Mouse (Mus musculus) limb, embryonic 15.5 days (tissue): ENCODE measurements around the gene Lenep. TPM values are rescaled to one million over a fixed set of nuclear protein-coding genes. Genes with fewer than 3 reads are reported as not detected.

ENCODE experiments used
- ATAC-seq: fragments of 200-750 bp; cut with Nextera tagmentation; 2 replicates; pipeline ENCODE4 v1.8.0; 2017; ENCODE audit warnings: low read depth, moderate TSS enrichment; ENCODE audit not compliant: insufficient number of reproducible peaks, low FRiP score, low TSS enrichment
- H3K27ac ChIP-seq: fragments of 300-500 bp; sonication (generic); 2 replicates; pipeline ENCODE4 v1.5.1; 2015; ENCODE audit warnings: moderate library complexity, mild to moderate bottlenecking, inconsistent platforms
- H3K27me3 ChIP-seq: fragments of 300-500 bp; sonication (generic); 2 replicates; pipeline ENCODE4 v1.6.1; 2015; ENCODE audit warnings: inconsistent platforms
- H3K36me3 ChIP-seq: fragments of 300-500 bp; sonication (generic); 2 replicates; pipeline ENCODE4 v1.6.1; 2015; ENCODE audit warnings: inconsistent platforms
- H3K4me1 ChIP-seq: fragments of 300-500 bp; sonication (generic); 2 replicates; pipeline ENCODE4 v1.6.1; 2015; ENCODE audit warnings: inconsistent platforms
- H3K4me2 ChIP-seq: fragments of 300-500 bp; sonication (generic); 2 replicates; pipeline ENCODE4 v1.6.1; 2015; ENCODE audit warnings: mild to moderate bottlenecking, inconsistent platforms
- H3K4me3 ChIP-seq: fragments of 300-500 bp; sonication (generic); 2 replicates; pipeline ENCODE4 v1.5.1; 2015; ENCODE audit warnings: mild to moderate bottlenecking, inconsistent platforms
- H3K9ac ChIP-seq: fragments of 300-500 bp; sonication (generic); 2 replicates; pipeline ENCODE4 v1.6.1; 2015; ENCODE audit warnings: inconsistent platforms
- H3K9me3 ChIP-seq: fragments of 300-500 bp; sonication (generic); 2 replicates; pipeline ENCODE4 v1.6.1; 2016; ENCODE audit warnings: inconsistent platforms
- WGBS: fragments of 180-500 bp; shearing (Covaris S2); methylation state at CpG from one replicate; pipeline ENCODE4 v1.1.7; 2015; 5-methylcytosine and 5-hydroxymethylcytosine counted together
- polyA plus RNA-seq: library from polyadenylated mRNA; unstranded; fragments of >200 nt; fragmentation: Nextera tagmentation; extraction: Ambion mirVana; gene quantifications from 2 replicates; pipeline ENCODE4 v1.2.1, GENCODE M21; 2015

Gene Lenep
- polyA plus RNA-seq, 1 experiment from 2014 or later, result not detected

- Histone ChIP-seq H3K9me3 (no peaks in the 10 kb centered on the region), H3K27me3 (0 out of 2 replicates have a peak, but pooled peaks cover 3% of the 10 kb centered on the region), H3K9ac (no peak overlapping the region), H3K4me2 (peak overlapping the region; percentile 98; the same call in 1 of the 2 replicates), H3K27ac (0 out of 2 replicates have a peak overlapping the region, but pooled peaks have one; percentile 3), H3K4me3 (peak overlapping the region; percentile 57; the same call in 1 of the 2 replicates), H3K4me1 (peaks cover 77% of the 10 kb centered on the region), H3K36me3 (no peaks in the 10 kb centered on the region)
- ATAC-seq, result no peak
- WGBS, result 41% methylated on average over 5 of the region's 5 CpGs
Measured at GRCm38 (mm10) chr3:89390111-89390515, 12.5 kb downstream of the Lenep start.

GRCm38 (mm10) chr3:89388901-89389740, 13.5 kb downstream of the Lenep start:
- H3K36me3 ChIP-seq, result no peaks in the 10 kb centered on the region
- H3K4me1 ChIP-seq, result peaks cover 77% of the 10 kb centered on the region
- peak overlapping the region; percentile 73; the same call in 1 of the 2 replicates for H3K27ac ChIP-seq
- 44% methylated on average over 6 of the region's 6 CpGs for WGBS
- no peak overlapping the region for H3K4me3 ChIP-seq
- no peaks in the 10 kb centered on the region for H3K9me3 ChIP-seq
- ATAC-seq, result no peak
- no peak overlapping the region for H3K4me2 ChIP-seq
- H3K27me3 ChIP-seq, result 0 out of 2 replicates have a peak, but pooled peaks cover 3% of the 10 kb centered on the region
- no peak overlapping the region for H3K9ac ChIP-seq

GRCm38 (mm10) chr3:89388134-89388881, 14.3 kb downstream of the Lenep start:
- Histone ChIP-seq H3K9ac (no peak overlapping the region), H3K9me3 (no peaks in the 10 kb centered on the region), H3K4me3 (no peak overlapping the region), H3K4me1 (peaks cover 73% of the 10 kb centered on the region), H3K27me3 (0 out of 2 replicates have a peak, but pooled peaks cover 3% of the 10 kb centered on the region), H3K36me3 (no peaks in the 10 kb centered on the region), H3K27ac (peak overlapping the region; percentile 73), H3K4me2 (no peak overlapping the region)
- ATAC-seq, result no peak
- WGBS, result 60% methylated on average over 11 of the region's 11 CpGs

GRCm38 (mm10) chr3:89387632-89388031, 15.0 kb downstream of the Lenep start:
- H3K9me3 ChIP-seq, result no peaks in the 10 kb centered on the region
- 74% methylated on average over 11 of the region's 11 CpGs for WGBS
- H3K4me3 ChIP-seq, result peak overlapping the region; percentile 7; the same call in 1 of the 2 replicates
- H3K4me2 ChIP-seq, result 0 out of 2 replicates have a peak overlapping the region, but pooled peaks have one; percentile 31
- H3K27me3 ChIP-seq, result 0 out of 2 replicates have a peak, but pooled peaks cover 3% of the 10 kb centered on the region
- no peak overlapping the region; the same call in 1 of the 2 replicates for H3K27ac ChIP-seq
- no peaks in the 10 kb centered on the region for H3K36me3 ChIP-seq
- no peak for ATAC-seq
- H3K4me1 ChIP-seq, result peaks cover 69% of the 10 kb centered on the region
- H3K9ac ChIP-seq, result no peak overlapping the region

GRCm38 (mm10) chr3:89386438-89387420, 15.9 kb downstream of the Lenep start:
- Histone ChIP-seq H3K27ac (peak overlapping the region; percentile 11; the same call in 1 of the 2 replicates), H3K4me3 (no peak overlapping the region), H3K36me3 (no peaks in the 10 kb centered on the region), H3K27me3 (0 out of 2 replicates have a peak, but pooled peaks cover 2% of the 10 kb centered on the region), H3K9me3 (no peaks in the 10 kb centered on the region), H3K4me1 (peaks cover 60% of the 10 kb centered on the region), H3K4me2 (no peak overlapping the region), H3K9ac (no peak overlapping the region)
- WGBS, result 52% methylated on average over 17 of the region's 17 CpGs
- ATAC-seq, result no peak

GRCm38 (mm10) chr3:89385451-89385850, 17.1 kb downstream of the Lenep start:
- WGBS, result 42% methylated on average over 11 of the region's 11 CpGs
- peaks cover 47% of the 10 kb centered on the region for H3K4me1 ChIP-seq
- no peak overlapping the region for H3K4me2 ChIP-seq
- H3K4me3 ChIP-seq, result no peak overlapping the region
- H3K27ac ChIP-seq, result peak overlapping the region; percentile 50; the same call in 1 of the 2 replicates
- H3K9me3 ChIP-seq, result no peaks in the 10 kb centered on the region
- no peak overlapping the region for H3K9ac ChIP-seq
- no peaks in the 10 kb centered on the region for H3K27me3 ChIP-seq
- H3K36me3 ChIP-seq, result peaks cover 5% of the 10 kb centered on the region; the same call in 1 of the 2 replicates
- no peak for ATAC-seq

GRCm38 (mm10) chr3:89384331-89385076, 18.1 kb downstream of the Lenep start:
- H3K4me3 ChIP-seq, result no peak overlapping the region
- WGBS, result 63% methylated on average over 12 of the region's 12 CpGs
- H3K36me3 ChIP-seq, result peaks cover 9% of the 10 kb centered on the region; the same call in 1 of the 2 replicates
- H3K4me2 ChIP-seq, result no peak overlapping the region
- no peaks in the 10 kb centered on the region for H3K27me3 ChIP-seq
- H3K4me1 ChIP-seq, result peaks cover 41% of the 10 kb centered on the region
- peak overlapping the region; percentile 50 for H3K27ac ChIP-seq
- no peak for ATAC-seq
- no peak overlapping the region for H3K9ac ChIP-seq
- H3K9me3 ChIP-seq, result no peaks in the 10 kb centered on the region

- no peak for ATAC-seq
Measured at GRCm38 (mm10) chr3:89383651-89384255, 18.8 kb downstream of the Lenep start.

GRCm38 (mm10) chr3:89382950-89383349, 19.6 kb downstream of the Lenep start:
- no peaks in the 10 kb centered on the region for H3K27me3 ChIP-seq
- H3K4me2 ChIP-seq, result no peak overlapping the region
- H3K27ac ChIP-seq, result no peak overlapping the region
- no peak overlapping the region for H3K9ac ChIP-seq
- H3K9me3 ChIP-seq, result no peaks in the 10 kb centered on the region
- 67% methylated on average over 5 of the region's 5 CpGs for WGBS
- H3K4me1 ChIP-seq, result peaks cover 48% of the 10 kb centered on the region
- no peak overlapping the region for H3K4me3 ChIP-seq
- peaks cover 9% of the 10 kb centered on the region; the same call in 1 of the 2 replicates for H3K36me3 ChIP-seq
- no peak for ATAC-seq

More at GRCm38 (mm10) chr3:89383651-89384255, 18.8 kb downstream of the Lenep start:
- Histone ChIP-seq H3K27ac (no peak overlapping the region), H3K4me1 (peaks cover 47% of the 10 kb centered on the region), H3K9me3 (no peaks in the 10 kb centered on the region), H3K4me2 (no peak overlapping the region), H3K27me3 (no peaks in the 10 kb centered on the region), H3K36me3 (peaks cover 9% of the 10 kb centered on the region; the same call in 1 of the 2 replicates), H3K4me3 (no peak overlapping the region), H3K9ac (no peak overlapping the region)
- WGBS, result 75% methylated on average over 5 of the region's 5 CpGs
